Mouse (Mus musculus): ENCODE results near the gene Kif26b.

Kif26b gene

GRCm38 (mm10) chr1:178770626-178771362 is 241.9 kb downstream of the Kif26b start:
- DNase-seq (ENCODE audit: low read depth, low spot score) = no peak

GRCm38 (mm10) chr1:178779742-178780141 is 250.8 kb downstream of the Kif26b start:
- no peak for DNase-seq (ENCODE audit: low read depth, low spot score)

GRCm38 (mm10) chr1:178784043-178784442 is 255.1 kb downstream of the Kif26b start:
- no peak for DNase-seq (ENCODE audit: low read depth, low spot score)

GRCm38 (mm10) chr1:178791266-178791665 is 262.3 kb downstream of the Kif26b start:
- no peak for DNase-seq (ENCODE audit: low read depth, low spot score)

- no peak for DNase-seq (ENCODE audit: low read depth, low spot score)
Observed at GRCm38 (mm10) chr1:178792726-178793125, 263.8 kb downstream of the Kif26b start.

- no peak for DNase-seq (ENCODE audit: low read depth, low spot score)
Observed at GRCm38 (mm10) chr1:178794866-178795265, 265.9 kb downstream of the Kif26b start.

GRCm38 (mm10) chr1:178797388-178797787 is 268.5 kb downstream of the Kif26b start:
- no peak for DNase-seq (ENCODE audit: low read depth, low spot score)

GRCm38 (mm10) chr1:178798333-178798732 is 269.4 kb downstream of the Kif26b start:
- DNase-seq (ENCODE audit: low read depth, low spot score) = peak; percentile 36

GRCm38 (mm10) chr1:178798886-178799285 is 270.0 kb downstream of the Kif26b start:
- DNase-seq (ENCODE audit: low read depth, low spot score) = peak; percentile 17

- DNase-seq (ENCODE audit: low read depth, low spot score) = no peak
Observed at GRCm38 (mm10) chr1:178799836-178800552, 271.1 kb downstream of the Kif26b start.

- DNase-seq (ENCODE audit: low read depth, low spot score) = no peak
Observed at GRCm38 (mm10) chr1:178803155-178803554, 274.2 kb downstream of the Kif26b start.

- DNase-seq (ENCODE audit: low read depth, low spot score) = no peak
Observed at GRCm38 (mm10) chr1:178817476-178817875, 288.6 kb downstream of the Kif26b start.

- DNase-seq (ENCODE audit: low read depth, low spot score) = no peak
Observed at GRCm38 (mm10) chr1:178819060-178819459, 290.1 kb downstream of the Kif26b start.

GRCm38 (mm10) chr1:178820079-178820478 is 291.2 kb downstream of the Kif26b start:
- no peak for DNase-seq (ENCODE audit: low read depth, low spot score)

- no peak for DNase-seq (ENCODE audit: low read depth, low spot score)
Observed at GRCm38 (mm10) chr1:178820556-178821435, 291.9 kb downstream of the Kif26b start.

- DNase-seq (ENCODE audit: low read depth, low spot score) = no peak
Observed at GRCm38 (mm10) chr1:178824871-178825270, 295.9 kb downstream of the Kif26b start.

GRCm38 (mm10) chr1:178827223-178827622 is 298.3 kb downstream of the Kif26b start:
- no peak for DNase-seq (ENCODE audit: low read depth, low spot score)

GRCm38 (mm10) chr1:178829456-178829855 is 300.5 kb downstream of the Kif26b start:
- peak; percentile 38 for DNase-seq (ENCODE audit: low read depth, low spot score)

GRCm38 (mm10) chr1:178832571-178832970 is 303.6 kb downstream of the Kif26b start:
- no peak for DNase-seq (ENCODE audit: low read depth, low spot score)

- DNase-seq (ENCODE audit: low read depth, low spot score) = no peak
Observed at GRCm38 (mm10) chr1:178835805-178836204, 306.9 kb downstream of the Kif26b start.

- DNase-seq (ENCODE audit: low read depth, low spot score) = no peak
Observed at GRCm38 (mm10) chr1:178836998-178837397, 308.1 kb downstream of the Kif26b start.

Data from telencephalon, adult 2 months (tissue).